Mouse (Mus musculus) thymus, adult 2 months (tissue): ENCODE measurements around the gene Rpl14. TPM values are rescaled to one million over a fixed set of nuclear protein-coding genes. Genes with fewer than 3 reads are reported as not detected.
A peak's percentile ranks its signal among the peaks of the same experiment; 100 is the strongest.
"Not testable (repeated sequence)": the region's sequence is repeated elsewhere in the genome, so short reads cannot be mapped to it uniquely, and the experiment has no call there.

Source experiments
- DNase-seq: peaks from one replicate; pipeline ENCODE4 v3.0.0; 2021
- H3K27ac ChIP-seq: fragments of 200-500 bp; 2 replicates; pipeline ENCODE4 v1.5.1; 2012; ENCODE audit warnings: low read length, control low read depth; ENCODE audit not compliant: control insufficient read depth, insufficient read depth
- H3K27me3 ChIP-seq: fragments of 200-500 bp; 2 replicates; pipeline ENCODE4 v1.6.1; 2012; ENCODE audit warnings: mild to moderate bottlenecking, low read length, moderate library complexity, mixed read lengths; ENCODE audit not compliant: control insufficient read depth, insufficient read depth
- H3K36me3 ChIP-seq: fragments of 200-500 bp; 2 replicates; pipeline ENCODE4 v1.6.1; 2012; ENCODE audit warnings: mild to moderate bottlenecking, low read length, moderate library complexity; ENCODE audit not compliant: control insufficient read depth, insufficient read depth
- H3K4me1 ChIP-seq: fragments of 200-500 bp; replicated peaks from 2 replicates; pipeline ENCODE4 v1.6.1; 2012; ENCODE audit warnings: low read length; ENCODE audit not compliant: control insufficient read depth, insufficient read depth
- H3K4me3 ChIP-seq: fragments of 200-500 bp; 2 replicates; pipeline ENCODE4 v1.5.1; 2012; ENCODE audit warnings: mild to moderate bottlenecking, low read length, control low read depth, moderate library complexity; ENCODE audit not compliant: control insufficient read depth, insufficient read depth
- CTCF ChIP-seq: fragments of 200-500 bp; IDR thresholded peaks from 2 replicates; pipeline ENCODE4 v1.5.1; 2012; ENCODE audit warnings: mild to moderate bottlenecking, control low read depth, low read length, moderate library complexity, borderline replicate concordance; ENCODE audit not compliant: control insufficient read depth, poor library complexity, insufficient read depth; ENCODE audit errors: extremely low read depth
- POLR2A ChIP-seq: fragments of 200-500 bp; IDR thresholded peaks from 2 replicates; pipeline ENCODE4 v1.6.1; 2012; ENCODE audit warnings: mild to moderate bottlenecking, low read length, control low read depth, moderate library complexity; ENCODE audit not compliant: control insufficient read depth, poor library complexity, insufficient read depth; ENCODE audit errors: extremely low read depth
- WGBS: fragments of 180-500 bp; shearing (Covaris S2); methylation state at CpG from one replicate; pipeline ENCODE4 v1.1.7; 2018; 5-methylcytosine and 5-hydroxymethylcytosine counted together
- polyA plus RNA-seq: library from polyadenylated mRNA; depleted of rRNA; stranded (reverse); fragments of >200 nt; gene quantifications from 2 replicates; pipeline ENCODE4 v1.2.3, GENCODE M21; 2012

Rpl14 gene
- polyA plus RNA-seq, 1 experiment: 585 TPM

GRCm38 (mm10) chr9:120532691-120533090 lies 38.6 kb upstream of the Rpl14 start:
- no peak for DNase-seq
- TF ChIP-seq POLR2A (no peak), CTCF (no peak)
- no peaks in the 10 kb centered on the region for H3K36me3 ChIP-seq
- WGBS: 93% methylated on average over 6 of the region's 6 CpGs
- H3K27ac ChIP-seq: no peak overlapping the region
- H3K27me3 ChIP-seq: no peaks in the 10 kb centered on the region
- no peaks in the 10 kb centered on the region for H3K4me1 ChIP-seq
- no peak overlapping the region for H3K4me3 ChIP-seq

- H3K27me3 ChIP-seq, H3K4me3 ChIP-seq, H3K36me3 ChIP-seq, DNase-seq, H3K27ac ChIP-seq, H3K4me1 ChIP-seq: not testable (repeated sequence)
- WGBS: 97% methylated on average over 8 of the region's 8 CpGs
These were observed 37.7 kb upstream of the Rpl14 start for GRCm38 (mm10) chr9:120533446-120533950.

- DNase-seq: peak; percentile 6
- TF ChIP-seq POLR2A (no peak), CTCF (no peak)
- Histone ChIP-seq H3K27me3 (no peaks in the 10 kb centered on the region; the same call in 1 of the 2 replicates), H3K36me3 (no peaks in the 10 kb centered on the region), H3K4me3 (peak within 1 kb of the TSS; percentile 15; the same call in 1 of the 2 replicates), H3K27ac (no peak within 1 kb of the TSS), H3K4me1 (peaks cover 6% of the 10 kb centered on the region)
- 4% methylated on average over 31 of the region's 31 CpGs for WGBS
These were observed 31.5 kb upstream of the Rpl14 start, which contains the start of gene Entpd3 for GRCm38 (mm10) chr9:120539662-120540251. TSS of gene Entpd3 (plus strand) at chr9:120539818.

- no peak overlapping the region for H3K4me3 ChIP-seq
- H3K4me1 ChIP-seq: peaks cover 6% of the 10 kb centered on the region
- H3K27ac ChIP-seq: no peak overlapping the region
- TF ChIP-seq CTCF: no peak
- no peak for TF ChIP-seq POLR2A
- WGBS: 60% methylated on average over 1 of the region's 2 CpGs
- DNase-seq: no peak
- no peaks in the 10 kb centered on the region for H3K36me3 ChIP-seq
- no peaks in the 10 kb centered on the region; the same call in 1 of the 2 replicates for H3K27me3 ChIP-seq
These were observed 29.8 kb upstream of the Rpl14 start for GRCm38 (mm10) chr9:120541411-120541810.

- no peak for DNase-seq
- 55% methylated on average over 6 of the region's 6 CpGs for WGBS
- Histone ChIP-seq H3K27ac (no peak overlapping the region), H3K4me1 (peaks cover 10% of the 10 kb centered on the region), H3K27me3 (no peaks in the 10 kb centered on the region; the same call in 1 of the 2 replicates), H3K4me3 (no peak overlapping the region), H3K36me3 (no peaks in the 10 kb centered on the region)
- TF ChIP-seq CTCF (no peak), POLR2A (no peak)
These were observed 29.0 kb upstream of the Rpl14 start for GRCm38 (mm10) chr9:120542241-120542640.

- Histone ChIP-seq H3K4me1 (peaks cover 7% of the 10 kb centered on the region; the same call in 1 of the 2 replicates), H3K27ac (no peak overlapping the region), H3K36me3 (no peaks in the 10 kb centered on the region), H3K4me3 (no peak overlapping the region), H3K27me3 (no peaks in the 10 kb centered on the region)
- no peak for DNase-seq
- TF ChIP-seq CTCF: no peak
- no peak for TF ChIP-seq POLR2A
- whole genome bisulfite sequencing: 20% methylated on average over 2 of the region's 2 CpGs
These were observed 25.2 kb upstream of the Rpl14 start for GRCm38 (mm10) chr9:120545994-120546393.

- Histone ChIP-seq H3K4me1 (peaks cover 7% of the 10 kb centered on the region; the same call in 1 of the 2 replicates), H3K36me3 (no peaks in the 10 kb centered on the region), H3K27ac (no peak overlapping the region), H3K4me3 (no peak overlapping the region), H3K27me3 (no peaks in the 10 kb centered on the region)
- DNase-seq: no peak
- 81% methylated on average over 9 of the region's 9 CpGs for WGBS
- TF ChIP-seq POLR2A: no peak
- TF ChIP-seq CTCF: no peak
These were observed 24.8 kb upstream of the Rpl14 start for GRCm38 (mm10) chr9:120546482-120546881.
